Mouse (Mus musculus): ENCODE results near the gene Spop. TPM values are rescaled to one million over a fixed set of nuclear protein-coding genes. Genes with fewer than 3 reads are reported as not detected.
A peak's percentile ranks its signal among the peaks of the same experiment; 100 is the strongest.

Spop gene
- total RNA-seq (2014; rRNA removed) (59.2 and 70.1 TPM in 2 replicates), polyA plus RNA-seq (2015; fragmentation: Nextera tagmentation; extraction: Ambion mirVana) (88.7 and 213 TPM in 2 replicates)

DNA sequence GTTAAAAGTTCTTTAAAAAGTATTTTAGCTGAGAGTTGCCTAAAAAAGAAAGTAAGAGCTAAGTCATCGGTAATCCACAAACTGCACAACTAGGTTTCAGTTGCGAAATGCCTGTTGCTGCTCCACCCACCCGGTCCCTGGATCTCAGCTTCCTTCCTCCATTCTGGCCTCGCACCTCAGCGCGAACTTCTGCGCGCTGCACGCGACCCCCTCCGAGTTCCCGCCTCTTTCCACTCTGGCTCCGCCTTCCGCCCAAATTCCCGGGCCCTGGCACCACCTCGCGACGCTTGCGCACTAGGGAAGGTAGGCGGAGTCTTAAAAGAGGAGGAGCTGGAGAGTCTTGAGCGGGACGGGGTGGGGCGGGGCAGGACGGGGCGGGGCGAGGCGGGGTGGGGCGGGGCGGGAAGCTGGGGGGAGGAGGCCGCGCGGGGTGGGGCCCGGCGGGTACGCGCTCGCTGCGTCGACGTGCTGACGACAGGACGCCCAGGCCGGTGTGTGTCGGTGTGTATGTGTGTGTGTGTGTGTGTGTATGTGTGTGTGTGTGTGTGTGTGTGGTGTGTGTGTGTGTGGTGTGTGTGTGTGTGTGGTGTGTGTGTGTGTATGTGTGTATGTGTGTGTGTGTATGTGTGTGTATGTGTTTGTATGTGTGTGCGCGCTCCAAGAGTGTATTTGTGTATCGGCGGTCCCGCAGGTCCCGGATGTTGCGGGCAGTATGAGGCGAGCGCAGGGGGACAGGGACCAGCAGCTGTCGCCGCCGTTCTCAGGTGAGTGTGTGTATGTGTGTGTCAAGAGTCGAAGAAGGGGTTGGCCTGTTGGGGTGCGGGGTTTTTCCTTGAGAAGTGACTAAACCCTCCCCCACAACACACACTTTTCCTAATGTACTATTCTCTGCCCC lies at the start of gene Spop:
Spop (plus strand) TSS at position 440 of the 895 bp plus-strand sequence.
- H3K9me3 ChIP-seq (ENCODE audit: low read length): no peaks in the 10 kb centered on the region

DNA sequence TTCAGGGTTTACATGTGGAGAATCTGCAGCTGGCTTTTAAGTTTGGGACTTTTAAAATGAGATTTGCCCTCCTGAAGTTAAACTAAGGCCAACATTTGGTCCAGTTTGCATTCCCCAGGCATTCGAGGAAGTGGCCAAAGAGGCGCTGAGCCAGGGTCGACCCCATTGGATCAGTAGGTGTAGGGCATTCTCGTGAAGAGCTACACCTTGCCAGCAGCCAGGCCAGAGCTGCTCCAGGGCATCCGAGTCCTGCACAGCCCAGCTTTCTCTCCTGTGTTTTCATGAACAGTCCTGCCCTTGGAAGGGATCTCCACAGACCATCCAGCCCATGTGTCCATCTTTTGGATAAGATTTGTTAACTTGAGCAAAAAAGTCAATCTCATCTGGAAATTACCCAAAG lies 49.5 kb upstream of the Spop start:
- Histone ChIP-seq H3K9me3 (ENCODE audit: low read length) (no peaks in the 10 kb centered on the region), H3K9ac (no peak overlapping the region), H3K27me3 (ENCODE audit: insufficient read depth, low read length) (no peaks in the 10 kb centered on the region), H3K4me1 (ENCODE audit: insufficient read depth) (no peaks in the 10 kb centered on the region), H3K36me3 (ENCODE audit: insufficient read depth) (no peaks in the 10 kb centered on the region), H3K4me3 (ENCODE audit: low read depth, low read length) (no peak overlapping the region), H3K27ac (ENCODE audit: low read depth, low read length) (no peak overlapping the region), H3K4me2 (ENCODE audit: low read depth) (no peak overlapping the region)
- no peak for TF ChIP-seq CTCF (IDR thresholded peaks at IDR 0.05; ENCODE audit: low read depth)
- ATAC-seq: no peak
- no peak for DNase-seq
- WGBS: 86% methylated on average over 5 of the region's 5 CpGs

More for the DNA sequence above, at the start of gene Spop:
- Histone ChIP-seq H3K4me1 (ENCODE audit: insufficient read depth) (peaks cover 14% of the 10 kb centered on the region), H3K27me3 (ENCODE audit: insufficient read depth, low read length) (no peaks in the 10 kb centered on the region), H3K27ac (ENCODE audit: low read depth, low read length) (peak within 1 kb of the TSS; percentile 94), H3K9ac (peak within 1 kb of the TSS; percentile 80), H3K4me2 (ENCODE audit: low read depth) (peak within 1 kb of the TSS; percentile 64), H3K4me3 (ENCODE audit: low read depth, low read length) (peak within 1 kb of the TSS; percentile 59), H3K36me3 (ENCODE audit: insufficient read depth) (no peaks in the 10 kb centered on the region)
- ATAC-seq (peak; percentile 88), DNase-seq (peak; percentile 93)
- 2% methylated on average over 50 of the region's 58 CpGs for WGBS
- TF ChIP-seq CTCF (IDR thresholded peaks at IDR 0.05; ENCODE audit: low read depth): no peak

DNA sequence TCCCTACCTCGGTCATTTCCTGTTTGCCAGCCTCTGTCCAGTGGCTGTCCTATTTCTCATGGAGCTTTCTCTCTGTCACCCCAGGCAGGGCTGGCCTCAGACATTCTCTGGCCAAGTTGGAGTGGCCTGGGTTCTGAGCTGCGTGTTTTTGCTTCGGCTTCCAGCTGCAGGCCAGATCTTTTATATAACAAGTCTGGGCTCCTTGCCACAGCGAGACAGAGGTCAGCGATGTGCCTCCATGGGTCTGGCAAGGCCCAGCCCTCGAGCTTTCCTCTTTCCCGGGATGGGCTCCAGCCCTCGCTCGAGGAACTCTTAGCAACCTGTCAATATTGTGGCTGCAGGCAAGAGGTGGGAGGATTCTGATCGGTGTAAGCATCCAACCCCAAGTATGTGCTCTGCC lies 48.3 kb upstream of the Spop start:
- ATAC-seq (peak; percentile 43; the same call in 1 of the 2 replicates), DNase-seq (peak; percentile 48)
- no peak overlapping the region for H3K4me3 ChIP-seq (ENCODE audit: low read depth, low read length)
- no peak overlapping the region for H3K4me2 ChIP-seq (ENCODE audit: low read depth)
- no peak overlapping the region for H3K9ac ChIP-seq
- no peak for TF ChIP-seq CTCF (IDR thresholded peaks at IDR 0.05; ENCODE audit: low read depth)
- 60% methylated on average over 10 of the region's 10 CpGs for WGBS
- no peaks in the 10 kb centered on the region for H3K27me3 ChIP-seq (ENCODE audit: insufficient read depth, low read length)
- no peaks in the 10 kb centered on the region for H3K9me3 ChIP-seq (ENCODE audit: low read length)
- no peaks in the 10 kb centered on the region for H3K36me3 ChIP-seq (ENCODE audit: insufficient read depth)
- no peaks in the 10 kb centered on the region for H3K4me1 ChIP-seq (ENCODE audit: insufficient read depth)
- peak overlapping the region; percentile 57 for H3K27ac ChIP-seq (ENCODE audit: low read depth, low read length)

DNA sequence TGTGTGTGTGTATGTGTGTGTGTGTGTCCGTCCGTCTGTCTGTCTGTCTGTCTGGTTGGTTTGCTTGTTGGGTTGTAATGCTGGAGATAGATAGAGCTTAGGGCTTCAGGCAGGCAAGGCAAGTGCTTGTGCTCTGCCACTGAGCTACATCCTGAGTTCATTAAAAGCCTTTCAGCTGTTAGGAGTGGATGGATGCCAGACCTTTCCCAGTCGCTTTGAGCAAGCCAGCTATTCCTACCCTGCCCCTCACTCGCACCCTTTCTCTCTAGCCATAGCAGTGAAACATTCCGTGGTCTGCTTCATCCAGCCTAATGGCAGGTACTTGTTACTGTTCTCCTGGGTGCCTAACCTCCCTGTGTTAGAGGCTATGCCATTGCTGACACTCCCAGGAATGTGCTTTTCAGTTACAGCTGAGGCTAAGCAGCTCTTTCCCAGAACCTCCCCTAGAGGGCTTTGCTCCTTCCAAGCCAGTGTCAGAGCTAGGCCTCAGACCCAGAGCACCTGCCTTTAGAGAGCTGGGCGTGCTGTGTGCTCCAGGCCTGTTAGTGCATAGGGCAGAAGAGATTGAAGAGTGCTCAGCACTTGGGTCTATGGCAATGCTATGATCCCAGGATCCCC lies 47.5 kb upstream of the Spop start:
- Histone ChIP-seq H3K4me3 (ENCODE audit: low read depth, low read length) (no peak overlapping the region), H3K27me3 (ENCODE audit: insufficient read depth, low read length) (no peaks in the 10 kb centered on the region), H3K9ac (no peak overlapping the region), H3K4me2 (ENCODE audit: low read depth) (no peak overlapping the region), H3K27ac (ENCODE audit: low read depth, low read length) (peak overlapping the region; percentile 45), H3K36me3 (ENCODE audit: insufficient read depth) (no peaks in the 10 kb centered on the region), H3K9me3 (ENCODE audit: low read length) (no peaks in the 10 kb centered on the region), H3K4me1 (ENCODE audit: insufficient read depth) (no peaks in the 10 kb centered on the region)
- ATAC-seq (peak; percentile 50; the same call in 1 of the 2 replicates), DNase-seq (peak; percentile 50)
- TF ChIP-seq CTCF (IDR thresholded peaks at IDR 0.05; ENCODE audit: low read depth): peak; percentile 38
- WGBS: 65% methylated on average over 6 of the region's 6 CpGs

DNA sequence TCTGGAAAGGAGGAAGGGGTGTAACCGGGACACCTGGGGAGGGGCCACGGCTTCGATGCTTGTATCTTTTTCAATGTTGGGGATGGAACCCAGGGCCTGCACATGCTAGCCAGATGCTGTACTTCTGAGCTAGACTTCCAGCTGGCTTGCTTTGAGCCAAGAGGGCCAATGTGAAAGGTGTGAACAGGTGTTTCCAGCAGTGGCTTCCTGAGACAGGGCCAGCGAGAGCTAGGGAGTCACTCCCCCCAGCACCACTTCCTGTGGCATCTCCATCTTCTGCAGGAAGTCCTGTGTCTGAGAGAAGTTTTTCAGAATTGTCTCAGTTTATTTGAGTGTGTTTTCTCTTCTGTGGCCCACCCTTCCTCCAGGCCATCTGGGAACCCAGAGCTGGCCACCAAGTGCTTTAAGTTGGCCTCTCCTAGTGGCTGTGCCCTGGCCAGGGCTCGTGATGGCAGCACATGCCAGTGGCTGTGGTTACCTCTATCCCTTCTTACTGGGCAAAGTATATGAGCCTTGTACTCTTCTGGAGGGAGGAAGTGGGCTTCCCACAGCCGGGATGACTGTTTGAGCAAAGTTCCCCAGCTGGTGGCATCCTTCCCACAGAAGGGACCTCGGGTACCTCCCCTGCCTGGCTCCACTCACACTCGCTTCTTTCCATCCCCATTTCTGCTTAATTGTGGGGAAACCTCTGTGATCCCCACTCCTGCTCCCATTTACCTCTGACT lies 46.7 kb upstream of the Spop start:
- no peak for DNase-seq
- ATAC-seq: no peak
- Histone ChIP-seq H3K36me3 (ENCODE audit: insufficient read depth) (no peaks in the 10 kb centered on the region), H3K9me3 (ENCODE audit: low read length) (no peaks in the 10 kb centered on the region), H3K4me2 (ENCODE audit: low read depth) (no peak overlapping the region), H3K4me3 (ENCODE audit: low read depth, low read length) (no peak overlapping the region), H3K27ac (ENCODE audit: low read depth, low read length) (no peak overlapping the region), H3K27me3 (ENCODE audit: insufficient read depth, low read length) (no peaks in the 10 kb centered on the region), H3K9ac (no peak overlapping the region), H3K4me1 (ENCODE audit: insufficient read depth) (no peaks in the 10 kb centered on the region)
- 83% methylated on average over 8 of the region's 8 CpGs for WGBS
- TF ChIP-seq CTCF (IDR thresholded peaks at IDR 0.05; ENCODE audit: low read depth): no peak

DNA sequence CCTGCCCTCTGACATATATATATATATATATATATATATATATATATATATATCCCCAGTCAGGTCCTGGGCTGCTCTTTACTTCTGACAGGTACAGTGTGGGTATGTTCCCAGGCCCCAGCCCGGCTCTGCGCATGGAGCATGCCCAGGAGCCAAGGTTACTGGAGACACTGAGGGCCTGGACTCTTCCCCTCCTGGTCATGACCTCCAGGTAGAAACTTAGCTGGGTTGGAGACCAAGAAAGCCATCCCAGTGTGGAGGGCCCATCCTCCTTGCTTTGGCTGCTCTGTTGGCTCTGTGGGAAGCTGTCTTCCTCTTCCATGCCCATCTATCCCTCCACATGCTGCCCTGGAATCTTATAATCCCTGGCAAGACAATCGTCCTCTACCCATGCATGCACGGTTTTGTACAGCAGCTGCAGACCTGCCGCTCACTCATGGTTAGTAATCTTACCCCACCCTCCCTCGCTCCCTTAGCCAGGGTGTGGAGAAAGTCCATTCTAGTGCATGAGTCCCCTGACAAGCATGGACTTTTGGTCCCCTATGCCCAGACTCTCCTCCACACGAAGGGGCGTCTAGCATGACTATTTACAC lies 45.6 kb upstream of the Spop start:
- H3K27ac ChIP-seq (ENCODE audit: low read depth, low read length): no peak overlapping the region
- ATAC-seq (no peak), DNase-seq (no peak)
- H3K9ac ChIP-seq: no peak overlapping the region
- no peaks in the 10 kb centered on the region for H3K36me3 ChIP-seq (ENCODE audit: insufficient read depth)
- no peak overlapping the region for H3K4me2 ChIP-seq (ENCODE audit: low read depth)
- H3K4me3 ChIP-seq (ENCODE audit: low read depth, low read length): no peak overlapping the region
- TF ChIP-seq CTCF (IDR thresholded peaks at IDR 0.05; ENCODE audit: low read depth): no peak
- H3K27me3 ChIP-seq (ENCODE audit: insufficient read depth, low read length): no peaks in the 10 kb centered on the region
- no peaks in the 10 kb centered on the region for H3K4me1 ChIP-seq (ENCODE audit: insufficient read depth)
- no peaks in the 10 kb centered on the region for H3K9me3 ChIP-seq (ENCODE audit: low read length)
- 89% methylated on average over 8 of the region's 8 CpGs for WGBS

Data from forebrain, postnatal 0 days (tissue).